Mouse (Mus musculus) forebrain, embryonic 13.5 days (tissue): ENCODE data around the gene Bach2. TPM values are rescaled to one million over a fixed set of nuclear protein-coding genes. Genes with fewer than 3 reads are reported as not detected.
A peak's percentile ranks its signal among the peaks of the same experiment; 100 is the strongest.

Experiments
- ATAC-seq: fragments of 200-750 bp; cut with Nextera tagmentation; 2 replicates; pipeline ENCODE4 v1.8.0; 2017
- H3K27ac ChIP-seq: fragments of 300-500 bp; sonication (generic); 2 replicates; pipeline ENCODE4 v1.5.1; 2015; ENCODE audit warnings: inconsistent platforms, mild to moderate bottlenecking, moderate library complexity
- H3K27me3 ChIP-seq: fragments of 300-500 bp; sonication (generic); 2 replicates; pipeline ENCODE4 v1.6.1; 2015; ENCODE audit warnings: mild to moderate bottlenecking, inconsistent platforms
- H3K36me3 ChIP-seq: fragments of 300-500 bp; sonication (generic); 2 replicates; pipeline ENCODE4 v1.6.1; 2015; ENCODE audit warnings: mild to moderate bottlenecking, inconsistent platforms; ENCODE audit not compliant: poor library complexity, severe bottlenecking
- H3K4me1 ChIP-seq: fragments of 300-500 bp; sonication (generic); 2 replicates; pipeline ENCODE4 v1.6.1; 2015; ENCODE audit warnings: inconsistent platforms
- H3K4me2 ChIP-seq: fragments of 300-500 bp; sonication (generic); 2 replicates; pipeline ENCODE4 v1.6.1; 2015; ENCODE audit warnings: inconsistent platforms, mild to moderate bottlenecking, moderate library complexity
- H3K4me3 ChIP-seq: fragments of 300-500 bp; sonication (generic); 2 replicates; pipeline ENCODE4 v1.5.1; 2015; ENCODE audit warnings: mild to moderate bottlenecking, inconsistent platforms
- H3K9ac ChIP-seq: fragments of 300-500 bp; sonication (generic); 2 replicates; pipeline ENCODE4 v1.6.1; 2015; ENCODE audit warnings: mild to moderate bottlenecking, inconsistent platforms
- H3K9me3 ChIP-seq: fragments of 300-500 bp; sonication (generic); replicated peaks from 2 replicates; pipeline ENCODE4 v1.6.1; 2016; ENCODE audit warnings: inconsistent platforms
- WGBS: fragments of 180-500 bp; shearing (Covaris S2); methylation state at CpG from one replicate; pipeline ENCODE4 v1.1.7; 2015; 5-methylcytosine and 5-hydroxymethylcytosine counted together
- polyA plus RNA-seq: library from polyadenylated mRNA; unstranded; fragments of >200 nt; fragmentation: Nextera tagmentation; extraction: Ambion mirVana; gene quantifications from 2 replicates; pipeline ENCODE4 v1.2.1, GENCODE M21; 2015

Bach2 gene
- polyA plus RNA-seq, 1 experiment from 2014 or later = 26.2 TPM

DNA sequence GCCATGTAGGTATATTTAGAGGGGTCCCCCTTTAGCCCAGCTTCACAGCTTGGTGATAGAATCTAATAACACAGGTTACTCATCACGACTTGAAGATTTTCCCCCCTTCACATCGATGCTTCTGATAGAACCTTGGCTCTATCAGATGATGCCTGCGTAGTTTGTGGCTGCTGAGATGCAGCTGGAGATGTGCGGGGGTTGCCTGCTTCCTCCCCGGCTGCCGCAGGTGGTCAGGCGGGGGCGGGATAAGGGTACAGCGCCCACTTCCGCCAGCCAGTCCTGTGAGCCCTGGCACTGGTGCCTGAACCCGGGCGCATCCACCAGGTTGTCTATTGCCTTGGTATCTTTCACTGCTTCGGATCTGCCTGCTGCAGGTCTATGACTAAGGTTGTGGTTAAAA lies 19.5 kb downstream of the Bach2 start:
- Histone ChIP-seq H3K27ac (no peak overlapping the region), H3K9ac (no peak overlapping the region), H3K36me3 (0 out of 2 replicates have a peak, but pooled peaks cover 5% of the 10 kb centered on the region), H3K4me1 (0 out of 2 replicates have a peak, but pooled peaks cover 3% of the 10 kb centered on the region), H3K9me3 (no peaks in the 10 kb centered on the region), H3K27me3 (no peaks in the 10 kb centered on the region), H3K4me3 (no peak overlapping the region), H3K4me2 (no peak overlapping the region)
- WGBS = 92% methylated on average over 13 of the region's 13 CpGs
- no peak for ATAC-seq

DNA sequence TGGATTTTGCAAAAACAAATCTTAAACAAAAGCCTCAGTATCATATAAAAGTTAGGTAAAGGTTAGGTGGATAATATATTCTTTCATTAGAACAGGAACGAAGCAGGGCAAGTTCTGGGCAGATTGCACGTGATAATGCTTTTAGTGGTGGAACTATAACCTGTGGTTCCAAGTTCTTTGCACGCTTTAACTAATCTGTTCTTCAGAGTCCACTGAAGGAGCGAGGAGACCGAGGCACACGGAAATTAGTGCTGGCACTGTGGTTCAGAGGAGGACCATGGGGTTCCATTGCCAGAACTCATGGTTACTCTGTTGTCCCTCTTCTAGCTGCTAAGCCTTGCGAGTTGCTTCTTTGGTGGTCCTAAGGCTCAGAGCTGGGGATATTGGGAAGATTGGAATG lies 20.0 kb downstream of the Bach2 start:
- H3K4me1 ChIP-seq = peaks cover 5% of the 10 kb centered on the region
- no peak for ATAC-seq
- WGBS = 94% methylated on average over 7 of the region's 7 CpGs
- H3K9me3 ChIP-seq = no peaks in the 10 kb centered on the region
- no peaks in the 10 kb centered on the region for H3K27me3 ChIP-seq
- H3K36me3 ChIP-seq = 0 out of 2 replicates have a peak, but pooled peaks cover 5% of the 10 kb centered on the region
- no peak overlapping the region for H3K4me3 ChIP-seq
- no peak overlapping the region for H3K27ac ChIP-seq
- no peak overlapping the region for H3K9ac ChIP-seq
- no peak overlapping the region for H3K4me2 ChIP-seq

DNA sequence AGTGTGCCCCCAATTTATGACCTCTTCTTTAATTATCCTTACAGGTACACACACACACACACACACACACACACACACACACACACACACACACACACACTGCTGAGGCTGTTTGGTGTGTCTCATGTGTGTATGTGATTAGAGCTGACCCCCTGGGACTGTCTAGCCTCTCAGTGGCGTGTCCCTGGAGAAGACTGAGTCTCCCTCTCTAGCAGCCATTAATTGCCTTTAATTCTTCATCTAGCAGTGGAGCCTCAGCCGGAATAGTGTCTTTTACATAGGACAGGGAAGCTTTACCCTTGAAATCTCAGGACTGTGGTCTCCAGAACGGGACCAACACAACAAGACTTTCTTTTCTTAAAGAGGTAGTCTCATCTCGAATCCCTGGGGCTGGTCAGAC lies 22.3 kb downstream of the Bach2 start:
- Histone ChIP-seq H3K9ac (no peak overlapping the region), H3K27ac (no peak overlapping the region), H3K9me3 (no peaks in the 10 kb centered on the region), H3K4me2 (no peak overlapping the region), H3K4me3 (no peak overlapping the region), H3K36me3 (0 out of 2 replicates have a peak, but pooled peaks cover 5% of the 10 kb centered on the region), H3K27me3 (no peaks in the 10 kb centered on the region), H3K4me1 (peaks cover 19% of the 10 kb centered on the region)
- no peak for ATAC-seq
- 74% methylated on average over 4 of the region's 4 CpGs for WGBS

DNA sequence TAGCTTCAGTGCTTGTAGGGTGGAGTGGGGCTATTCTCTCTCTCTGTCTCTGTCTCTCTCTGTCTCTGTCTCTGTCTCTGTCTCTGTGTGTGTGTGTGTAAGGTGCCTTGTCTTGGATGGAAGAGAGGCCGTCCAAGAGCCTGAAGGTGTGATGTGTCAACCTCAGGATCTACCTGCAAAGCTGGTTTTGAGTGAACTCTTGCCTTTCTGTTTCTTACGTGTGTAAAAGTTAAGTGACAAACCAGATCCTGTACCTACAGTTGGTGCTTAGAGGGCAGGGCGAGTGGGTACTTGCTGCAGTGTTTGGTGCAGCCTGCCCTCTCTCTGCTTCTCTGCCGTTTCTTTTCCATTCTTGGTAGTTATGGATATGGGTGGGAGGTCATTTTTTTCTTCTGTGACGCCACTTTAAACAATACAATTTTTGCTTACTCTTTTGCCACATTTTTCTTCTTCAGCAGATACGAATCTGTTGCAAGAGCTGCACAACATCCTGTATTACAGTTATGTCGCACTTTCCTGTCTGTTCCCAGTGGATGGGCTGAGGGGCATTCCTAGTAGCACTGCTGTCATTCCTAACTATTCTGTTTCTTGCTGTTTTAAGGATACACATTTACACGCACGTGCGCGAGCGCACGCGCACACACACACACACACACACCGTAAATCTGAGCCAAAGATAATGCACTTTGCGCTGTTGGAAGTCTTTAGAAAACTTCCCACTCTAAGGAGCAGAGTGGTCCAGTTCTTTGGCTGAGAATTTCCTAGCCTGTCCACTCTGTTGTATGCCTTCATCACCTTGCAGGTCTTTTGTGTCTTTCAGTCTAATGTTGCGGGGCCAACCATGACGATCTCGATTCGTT lies 24.5 kb downstream of the Bach2 start:
- Histone ChIP-seq H3K4me3 (no peak overlapping the region), H3K27me3 (no peaks in the 10 kb centered on the region), H3K4me1 (peaks cover 19% of the 10 kb centered on the region), H3K9ac (no peak overlapping the region), H3K4me2 (no peak overlapping the region), H3K36me3 (peaks cover 3% of the 10 kb centered on the region; the same call in 1 of the 2 replicates), H3K27ac (no peak overlapping the region), H3K9me3 (no peaks in the 10 kb centered on the region)
- 89% methylated on average over 20 of the region's 20 CpGs for WGBS
- ATAC-seq = no peak

DNA sequence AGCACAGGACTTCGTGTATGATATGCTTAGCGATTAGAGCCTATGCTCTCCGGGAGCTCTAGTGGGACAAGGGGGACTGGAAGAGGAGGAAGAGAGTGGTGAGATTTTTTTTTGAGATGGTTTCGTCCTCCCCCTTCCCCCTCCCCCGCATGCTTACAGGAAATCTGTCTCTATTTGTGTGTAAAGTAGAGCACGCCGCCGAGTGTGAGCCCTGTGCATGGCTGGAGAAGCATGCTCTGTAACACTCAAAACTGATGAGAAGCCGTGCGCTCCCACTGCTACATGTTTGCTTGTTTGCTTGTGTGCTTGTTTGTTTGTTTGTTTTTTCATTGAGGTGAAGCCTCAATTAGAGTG lies 25.1 kb downstream of the Bach2 start:
- Histone ChIP-seq H3K36me3 (peaks cover 5% of the 10 kb centered on the region; the same call in 1 of the 2 replicates), H3K27me3 (no peaks in the 10 kb centered on the region), H3K9ac (no peak overlapping the region), H3K27ac (no peak overlapping the region), H3K9me3 (no peaks in the 10 kb centered on the region), H3K4me2 (no peak overlapping the region), H3K4me1 (peaks cover 19% of the 10 kb centered on the region), H3K4me3 (no peak overlapping the region)
- ATAC-seq = no peak
- 70% methylated on average over 10 of the region's 10 CpGs for WGBS

DNA sequence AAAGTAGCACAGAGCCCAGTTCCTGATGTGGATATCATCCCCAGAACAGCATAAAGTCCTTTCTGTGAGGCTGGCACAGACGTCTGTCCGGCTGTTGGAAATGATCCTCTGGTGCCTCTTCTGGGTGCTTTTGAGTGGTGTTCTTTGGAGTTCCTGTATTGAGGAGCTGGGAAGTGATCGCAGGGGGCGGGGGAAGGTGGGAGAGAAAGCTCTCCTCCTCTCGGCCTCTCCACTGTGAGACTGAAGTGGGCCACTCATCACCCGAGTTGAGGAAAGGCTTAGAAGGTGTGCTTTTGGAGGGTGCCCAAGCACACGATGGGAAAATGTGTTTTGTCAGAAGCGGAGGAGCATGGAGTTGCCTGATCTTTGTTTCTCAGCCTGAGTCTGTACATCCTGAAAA lies 26.3 kb downstream of the Bach2 start:
- Histone ChIP-seq H3K36me3 (peaks cover 5% of the 10 kb centered on the region; the same call in 1 of the 2 replicates), H3K27ac (no peak overlapping the region), H3K4me2 (no peak overlapping the region), H3K9ac (no peak overlapping the region), H3K9me3 (no peaks in the 10 kb centered on the region), H3K4me3 (no peak overlapping the region), H3K27me3 (no peaks in the 10 kb centered on the region), H3K4me1 (peaks cover 19% of the 10 kb centered on the region)
- ATAC-seq = no peak
- 67% methylated on average over 8 of the region's 8 CpGs for WGBS

DNA sequence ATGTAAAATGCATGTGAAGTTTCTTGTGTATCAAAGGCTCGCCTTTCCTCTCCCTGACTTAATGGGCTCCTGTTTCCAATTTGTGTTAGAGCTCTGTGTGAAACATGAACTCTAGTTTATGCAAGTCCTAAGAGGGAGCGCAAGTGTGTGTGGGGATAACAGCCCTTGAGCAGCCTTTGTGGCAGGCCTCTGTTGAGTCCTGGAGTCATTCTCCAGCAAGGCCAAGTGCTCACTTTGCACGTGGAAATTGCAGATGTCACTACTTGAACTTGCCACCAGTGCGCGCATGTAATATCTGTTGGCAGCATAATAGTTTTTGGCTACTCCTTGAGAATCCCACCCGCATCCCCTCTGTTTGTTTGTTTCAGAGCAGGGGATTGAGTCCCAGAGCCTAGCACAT lies 28.1 kb downstream of the Bach2 start:
- peaks cover 19% of the 10 kb centered on the region for H3K4me1 ChIP-seq
- no peak overlapping the region for H3K9ac ChIP-seq
- H3K4me2 ChIP-seq = no peak overlapping the region
- H3K27ac ChIP-seq = no peak overlapping the region
- no peaks in the 10 kb centered on the region for H3K27me3 ChIP-seq
- peaks cover 9% of the 10 kb centered on the region for H3K36me3 ChIP-seq
- ATAC-seq = no peak
- WGBS = 73% methylated on average over 6 of the region's 6 CpGs
- no peak overlapping the region for H3K4me3 ChIP-seq
- no peaks in the 10 kb centered on the region for H3K9me3 ChIP-seq

DNA sequence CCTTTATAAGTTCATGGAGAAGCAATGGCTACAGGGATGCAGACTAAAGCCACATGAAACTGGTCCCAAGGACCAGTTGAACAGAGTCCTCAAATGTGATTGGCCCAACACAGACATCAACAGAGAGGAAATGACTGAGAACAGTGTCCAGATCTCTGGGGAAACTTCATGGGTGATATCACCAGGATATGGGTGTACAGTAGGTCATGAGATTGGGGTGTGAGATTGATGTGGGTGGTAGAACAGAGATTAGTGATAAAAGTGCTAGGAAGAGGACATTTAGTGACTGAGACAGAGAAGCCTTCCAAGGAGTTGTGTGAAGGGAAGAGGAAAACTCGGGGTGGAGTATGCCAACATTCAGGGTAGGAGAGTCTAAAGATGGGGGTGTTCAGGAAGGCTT lies 29.4 kb downstream of the Bach2 start:
- WGBS = 97% methylated on average over 1 of the region's 1 CpGs
- Histone ChIP-seq H3K4me1 (peaks cover 19% of the 10 kb centered on the region), H3K4me2 (no peak overlapping the region), H3K36me3 (peaks cover 9% of the 10 kb centered on the region), H3K9me3 (no peaks in the 10 kb centered on the region), H3K9ac (no peak overlapping the region), H3K27me3 (no peaks in the 10 kb centered on the region), H3K4me3 (no peak overlapping the region), H3K27ac (no peak overlapping the region)
- ATAC-seq = no peak

DNA sequence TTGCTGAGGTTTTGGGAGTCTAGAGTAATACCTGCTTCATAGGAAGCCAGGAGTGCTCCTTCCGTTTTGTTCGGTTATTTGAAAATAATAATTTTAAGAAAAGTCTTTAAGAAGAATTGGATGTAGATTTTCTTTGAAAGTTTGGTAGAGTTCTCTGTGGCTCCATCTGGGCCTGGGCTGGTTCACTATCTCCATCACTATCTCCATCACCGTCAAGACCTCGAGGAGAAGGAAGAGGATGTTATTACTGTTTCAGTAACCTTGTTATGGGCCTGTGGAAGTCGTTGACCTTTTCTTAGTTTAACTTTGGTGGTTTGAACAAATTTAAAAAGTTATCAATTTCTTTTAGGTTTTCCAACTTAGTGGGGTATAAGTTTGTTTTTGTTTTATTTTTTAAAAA lies 33.8 kb downstream of the Bach2 start:
- Histone ChIP-seq H3K27me3 (no peaks in the 10 kb centered on the region), H3K9me3 (no peaks in the 10 kb centered on the region), H3K4me3 (no peak overlapping the region), H3K9ac (no peak overlapping the region), H3K4me2 (no peak overlapping the region), H3K27ac (no peak overlapping the region), H3K36me3 (peaks cover 9% of the 10 kb centered on the region), H3K4me1 (no peaks in the 10 kb centered on the region)
- WGBS = 80% methylated on average over 5 of the region's 5 CpGs
- ATAC-seq = no peak

DNA sequence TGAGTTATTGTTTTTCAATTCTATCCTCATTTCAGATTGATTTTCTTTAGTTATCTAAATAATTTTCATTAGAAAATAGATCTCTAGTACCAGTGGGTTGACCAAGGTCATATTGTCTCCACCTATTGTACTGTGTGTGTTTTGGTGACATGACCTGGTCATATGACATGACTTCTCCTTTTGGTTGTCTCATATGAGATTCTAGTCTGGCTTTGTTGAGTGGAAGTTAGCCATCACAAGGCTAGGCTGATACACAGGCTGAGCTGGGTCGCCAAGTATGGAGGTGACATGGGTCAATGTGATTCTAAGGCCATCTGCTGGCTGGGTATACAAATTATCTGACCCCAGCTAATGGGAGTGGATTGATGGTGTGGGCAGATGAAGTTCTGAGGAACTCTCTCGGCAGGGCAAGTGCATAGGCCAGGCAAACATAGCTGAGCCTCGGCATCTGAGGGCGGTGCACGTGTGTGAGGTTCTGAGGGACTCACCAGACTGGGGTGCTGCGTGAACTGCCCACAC lies 36.2 kb downstream of the Bach2 start:
- no peak overlapping the region for H3K4me3 ChIP-seq
- no peaks in the 10 kb centered on the region for H3K27me3 ChIP-seq
- no peak overlapping the region for H3K9ac ChIP-seq
- ATAC-seq = no peak
- peaks cover 4% of the 10 kb centered on the region; the same call in 1 of the 2 replicates for H3K36me3 ChIP-seq
- 0 out of 2 replicates have a peak overlapping the region, but pooled peaks have one; percentile 35 for H3K27ac ChIP-seq
- H3K9me3 ChIP-seq = no peaks in the 10 kb centered on the region
- H3K4me2 ChIP-seq = no peak overlapping the region
- 90% methylated on average over 6 of the region's 6 CpGs for WGBS
- peaks cover 13% of the 10 kb centered on the region for H3K4me1 ChIP-seq

DNA sequence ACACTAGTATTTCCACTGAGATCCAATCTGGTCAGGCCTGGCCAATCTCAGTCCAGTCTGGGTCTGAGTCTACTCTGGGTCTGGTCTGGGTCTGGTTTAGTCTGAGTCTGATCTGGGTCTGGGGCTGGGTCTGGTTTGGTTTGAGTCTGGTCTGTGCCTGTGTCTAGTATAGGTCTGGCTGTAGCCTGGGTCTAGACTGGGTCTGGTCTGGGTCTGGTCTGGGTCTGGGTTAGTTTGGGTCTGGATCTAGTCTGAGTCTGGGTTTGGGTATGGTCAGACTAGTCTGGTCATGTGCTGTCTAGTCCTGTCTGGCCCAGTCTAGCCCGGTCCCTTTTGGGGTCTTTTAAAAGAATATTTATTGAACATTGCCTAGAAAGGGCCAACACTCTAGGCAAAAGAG lies 41.2 kb downstream of the Bach2 start:
- peak; percentile 28; the same call in 1 of the 2 replicates for ATAC-seq

DNA sequence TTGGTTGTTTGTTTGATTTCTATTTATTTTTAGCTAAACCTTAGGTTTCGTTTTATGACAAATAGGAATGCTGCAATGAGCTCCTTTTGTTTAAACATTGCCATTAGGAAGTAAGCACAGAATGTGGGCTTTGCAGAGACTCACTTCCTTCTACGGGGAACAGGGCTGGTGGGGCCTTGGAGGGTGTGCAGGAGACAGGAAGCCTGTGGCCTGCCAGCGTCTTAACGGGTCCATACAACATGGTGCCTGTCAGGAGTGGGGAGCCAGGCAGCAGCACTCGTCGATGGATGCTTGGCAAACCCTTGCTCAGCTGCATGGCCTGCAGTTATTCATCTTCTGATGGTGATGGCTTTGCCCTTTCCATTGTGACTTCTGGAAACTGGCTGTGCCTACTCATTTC lies 41.8 kb downstream of the Bach2 start:
- no peak overlapping the region for H3K27ac ChIP-seq

More for the DNA sequence above, 41.2 kb downstream of the Bach2 start:
- H3K4me2 ChIP-seq = no peak overlapping the region
- H3K9me3 ChIP-seq = no peaks in the 10 kb centered on the region
- H3K4me3 ChIP-seq = no peak overlapping the region
- H3K27ac ChIP-seq = no peak overlapping the region
- H3K36me3 ChIP-seq = no peaks in the 10 kb centered on the region
- H3K27me3 ChIP-seq = no peaks in the 10 kb centered on the region
- H3K9ac ChIP-seq = no peak overlapping the region
- H3K4me1 ChIP-seq = peaks cover 13% of the 10 kb centered on the region
- 95% methylated on average over 1 of the region's 1 CpGs for WGBS

More for the DNA sequence above, 41.8 kb downstream of the Bach2 start:
- no peak for ATAC-seq
- 80% methylated on average over 6 of the region's 6 CpGs for WGBS
- Histone ChIP-seq H3K4me3 (no peak overlapping the region), H3K4me1 (peaks cover 13% of the 10 kb centered on the region), H3K9me3 (no peaks in the 10 kb centered on the region), H3K4me2 (no peak overlapping the region), H3K36me3 (no peaks in the 10 kb centered on the region), H3K27me3 (no peaks in the 10 kb centered on the region), H3K9ac (no peak overlapping the region)
